Mouse (Mus musculus) lung, postnatal 36 days (tissue): ENCODE measurements around the gene Cd83.

Source experiments
- DNase-seq: peaks from one replicate; pipeline ENCODE4 v3.0.0; 2022; ENCODE audit warnings: mixed read lengths

Cd83 gene

DNA sequence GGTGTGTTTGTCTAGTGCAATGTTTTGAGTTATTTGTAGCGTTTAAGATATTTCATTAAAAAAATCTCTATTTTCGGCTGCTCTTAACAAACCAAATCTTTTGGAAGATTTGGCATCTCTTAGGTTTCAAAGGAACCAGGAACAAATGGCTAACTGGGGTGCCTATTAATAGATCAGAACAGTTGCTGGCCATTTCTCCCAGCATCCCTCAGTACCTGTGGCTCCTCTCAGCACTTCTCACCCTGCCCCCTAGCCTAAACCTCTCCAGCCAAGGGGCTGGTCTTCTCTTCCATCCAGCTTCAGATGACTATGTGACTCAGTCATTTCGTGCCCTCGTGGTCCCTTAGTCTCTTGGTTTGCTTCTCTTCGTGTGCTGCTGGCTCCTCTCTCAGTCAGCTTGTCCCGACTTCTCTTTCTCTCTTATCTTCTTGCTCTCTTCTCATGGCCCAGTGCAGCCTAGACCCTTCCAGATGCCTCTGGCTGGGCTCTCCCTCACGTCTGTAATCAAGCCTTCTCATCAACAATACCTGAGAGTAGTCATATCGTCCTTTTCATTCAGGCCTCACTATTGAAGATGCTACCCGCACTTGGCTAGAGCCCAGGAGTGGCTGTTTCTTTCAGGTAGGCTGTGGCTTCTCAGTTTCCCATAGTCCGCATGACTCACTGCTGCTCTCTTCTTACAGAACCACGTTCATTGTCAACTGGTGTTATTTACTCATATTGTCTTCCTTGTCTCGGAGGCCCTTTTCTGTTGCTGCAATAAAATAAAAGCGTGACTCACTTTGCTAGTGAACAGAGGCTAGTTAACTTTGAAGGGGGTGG lies 9.8 kb upstream of the Cd83 start:
- no peak for DNase-seq

GRCm38 (mm10) chr13:43775427-43775733 lies 9.2 kb upstream of the Cd83 start:
- no peak for DNase-seq

DNA sequence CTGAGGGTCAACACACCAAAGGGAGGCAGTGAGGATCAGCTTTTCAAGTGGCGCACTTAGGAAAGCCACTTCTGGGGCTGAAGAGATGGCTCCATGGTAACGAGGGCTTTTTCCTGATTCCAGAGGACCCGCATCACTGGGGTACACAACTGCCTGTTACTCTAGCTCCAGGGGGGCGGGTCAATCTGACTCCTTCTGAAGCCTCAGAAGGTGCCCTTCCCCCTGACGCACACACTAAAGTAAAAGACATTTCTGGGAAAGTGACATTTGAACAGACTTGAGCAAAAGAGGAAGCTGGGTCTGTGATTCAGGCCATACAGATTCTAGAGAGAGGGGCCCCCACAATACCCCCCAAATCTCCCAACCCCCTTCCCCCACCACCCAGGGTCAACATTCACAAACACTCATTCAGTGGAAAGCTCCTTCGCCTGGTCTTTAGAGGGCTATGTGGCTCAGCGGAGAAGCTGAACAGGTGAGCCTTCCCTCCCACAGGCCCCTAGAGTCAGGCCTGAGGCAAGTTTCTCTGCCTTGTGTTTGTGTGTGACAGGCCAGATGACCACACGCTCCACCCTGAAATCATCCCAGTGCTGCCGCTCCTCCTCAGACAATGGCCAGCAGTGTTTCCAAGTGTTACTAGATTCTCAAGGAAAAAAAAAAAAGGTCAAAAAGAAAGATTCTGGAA lies 7.1 kb upstream of the Cd83 start:
- peak; percentile 74 for DNase-seq

DNA sequence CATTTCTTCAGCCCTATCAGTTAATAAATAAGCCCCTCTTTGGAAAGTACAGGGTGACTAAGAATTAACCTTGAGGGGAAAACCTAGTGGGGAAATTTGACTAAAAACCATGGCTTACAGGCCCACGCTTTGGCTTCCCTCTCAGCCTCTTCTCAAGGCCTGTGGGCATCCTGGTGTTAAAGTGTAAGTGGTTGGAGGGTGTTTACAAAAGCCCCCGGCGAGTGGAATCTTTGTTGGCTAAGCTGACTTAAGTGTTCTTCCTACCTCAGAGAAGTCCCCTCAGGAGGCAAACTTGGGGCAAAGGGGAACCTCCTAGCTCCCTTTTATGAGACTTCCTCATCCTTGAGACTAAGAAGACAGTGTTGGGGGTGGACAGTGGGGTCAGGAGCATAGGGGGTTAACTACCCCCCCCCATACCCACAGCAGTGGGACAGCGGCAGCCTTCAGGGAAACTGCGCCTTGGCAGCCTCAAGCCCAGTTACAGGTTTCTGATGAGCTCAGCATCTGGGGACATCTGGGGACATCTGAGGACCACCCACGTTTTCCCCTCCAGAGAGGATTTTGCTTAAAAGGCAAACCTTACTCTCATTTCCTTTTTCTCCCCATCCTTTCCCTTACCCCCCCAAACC lies 6.4 kb upstream of the Cd83 start:
- DNase-seq, result no peak

DNA sequence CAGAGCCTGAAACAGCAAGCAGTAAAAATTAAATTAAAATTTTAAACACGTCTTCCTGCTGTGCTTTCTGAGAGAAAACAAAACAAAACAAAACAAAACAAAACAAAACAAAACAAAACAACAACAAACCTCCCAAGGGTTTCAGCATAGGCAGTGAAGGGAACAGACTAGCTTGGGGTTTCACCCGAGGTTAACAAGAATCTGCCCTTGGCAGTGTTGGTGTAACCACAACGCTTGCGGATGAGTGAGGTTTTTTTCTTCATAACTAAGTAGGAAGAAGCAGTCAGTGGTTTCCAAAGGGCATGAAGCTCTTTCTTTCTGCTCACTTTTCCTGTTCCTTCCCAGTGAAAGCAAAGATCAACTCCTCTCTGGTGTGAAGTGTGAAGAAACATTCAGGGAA lies 5.6 kb upstream of the Cd83 start:
- peak; percentile 50 for DNase-seq

- no peak for DNase-seq
Observed at GRCm38 (mm10) chr13:43780071-43780470, 4.5 kb upstream of the Cd83 start.

GRCm38 (mm10) chr13:43785712-43786072 lies 1.1 kb downstream of the Cd83 start:
- DNase-seq, result no peak

- DNase-seq, result peak; percentile 61
Observed at GRCm38 (mm10) chr13:43786171-43786795, 1.7 kb downstream of the Cd83 start.

GRCm38 (mm10) chr13:43787262-43787661 lies 2.7 kb downstream of the Cd83 start:
- DNase-seq, result no peak

GRCm38 (mm10) chr13:43788071-43788470 lies 3.5 kb downstream of the Cd83 start:
- no peak for DNase-seq

DNA sequence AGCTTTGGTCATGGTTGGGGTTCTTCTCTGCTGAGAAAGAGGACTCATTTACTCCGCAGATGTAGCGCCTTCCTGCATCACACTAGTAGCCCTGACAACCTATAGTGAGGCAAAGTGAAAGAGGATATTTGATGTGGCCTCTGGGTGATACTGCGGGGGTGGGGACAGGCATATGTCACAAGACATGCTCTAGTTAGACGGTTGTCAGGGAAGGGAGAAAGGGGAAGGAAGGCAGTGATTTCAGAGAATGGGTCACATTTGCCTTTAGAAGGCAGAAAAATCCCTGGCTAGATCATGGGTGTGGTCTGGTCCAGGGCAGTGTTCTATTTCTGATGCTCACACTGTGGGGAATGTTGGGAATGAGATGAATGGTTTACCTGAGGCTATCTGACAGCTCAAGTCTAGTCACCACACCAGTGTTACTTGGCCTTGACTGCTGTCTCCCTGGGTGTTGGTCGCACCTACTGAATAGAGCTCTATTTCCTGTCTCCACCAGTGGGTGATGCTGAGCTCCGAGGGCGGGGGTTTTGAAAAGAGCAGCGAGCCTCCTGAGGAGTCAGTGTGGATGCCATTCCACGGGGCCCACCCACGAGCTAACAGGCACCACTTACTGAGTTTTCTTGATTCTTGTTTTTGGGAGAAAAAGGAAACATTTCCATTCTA lies 4.5 kb downstream of the Cd83 start:
- peak; percentile 82 for DNase-seq

- DNase-seq, result peak; percentile 55
Observed at GRCm38 (mm10) chr13:43790229-43791001, 5.8 kb downstream of the Cd83 start.

GRCm38 (mm10) chr13:43795334-43795733 lies 10.8 kb downstream of the Cd83 start:
- no peak for DNase-seq

GRCm38 (mm10) chr13:43798655-43799054 lies 14.1 kb downstream of the Cd83 start:
- DNase-seq, result no peak

- DNase-seq, result no peak
Observed at GRCm38 (mm10) chr13:43800136-43800535, 15.6 kb downstream of the Cd83 start.

GRCm38 (mm10) chr13:43801961-43802360 lies 17.4 kb downstream of the Cd83 start:
- DNase-seq, result no peak

DNA sequence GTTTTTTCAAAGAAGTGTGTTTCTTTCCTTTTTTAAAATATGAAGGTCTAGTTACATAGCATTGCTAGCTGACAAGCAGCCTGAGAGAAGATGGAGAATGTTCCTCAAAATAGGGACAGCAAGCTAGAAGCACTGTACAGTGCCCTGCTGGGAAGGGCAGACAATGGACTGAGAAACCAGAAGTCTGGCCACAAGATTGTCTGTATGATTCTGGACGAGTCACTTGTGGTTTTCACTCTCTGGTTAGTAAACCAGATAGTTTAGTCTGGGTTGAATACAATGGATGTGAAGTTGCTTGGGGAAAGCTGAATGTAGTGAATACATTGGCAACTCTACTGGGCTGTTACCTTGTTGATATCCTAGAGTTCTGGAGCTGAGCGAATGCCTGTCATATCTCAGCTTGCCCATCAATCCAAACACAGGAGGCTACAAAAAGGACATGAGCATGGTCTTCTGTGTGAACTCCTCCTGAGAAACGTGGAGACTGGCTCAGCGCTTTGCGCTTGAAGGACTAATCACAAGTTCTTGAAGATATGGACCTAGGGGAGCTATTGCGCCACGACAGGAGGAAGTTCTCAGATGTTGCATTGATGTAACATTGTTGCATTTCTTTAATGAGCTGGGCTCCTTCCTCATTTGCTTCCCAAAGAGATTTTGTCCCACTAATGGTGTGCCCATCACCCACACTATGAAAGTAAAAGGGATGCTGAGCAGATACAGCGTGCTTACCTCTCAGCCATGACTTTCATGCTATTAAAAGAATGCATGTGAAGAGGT lies 18.0 kb downstream of the Cd83 start:
- peak; percentile 38 for DNase-seq

DNA sequence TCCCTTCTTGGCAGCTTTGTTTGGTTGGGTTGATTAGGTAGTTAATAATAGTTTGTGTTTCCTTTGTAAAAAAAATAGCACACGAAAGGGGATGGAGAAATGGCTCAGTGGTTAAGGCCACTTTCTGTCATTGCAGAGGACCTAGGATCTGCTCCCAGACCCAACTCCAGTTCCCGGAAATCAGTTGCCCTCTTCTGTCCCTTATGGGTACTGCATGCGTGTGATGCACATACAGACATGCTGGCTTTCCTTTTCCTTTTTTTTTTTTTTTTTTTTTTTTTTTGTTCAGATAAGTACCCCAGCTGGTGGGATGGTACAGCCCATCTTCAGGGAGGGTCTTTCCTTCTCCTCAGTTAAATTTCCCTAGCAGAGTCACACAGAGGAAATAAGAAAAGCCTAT lies 20.1 kb downstream of the Cd83 start:
- peak; percentile 35 for DNase-seq

- DNase-seq, result no peak
Observed at GRCm38 (mm10) chr13:43805159-43805758, 20.7 kb downstream of the Cd83 start.

DNA sequence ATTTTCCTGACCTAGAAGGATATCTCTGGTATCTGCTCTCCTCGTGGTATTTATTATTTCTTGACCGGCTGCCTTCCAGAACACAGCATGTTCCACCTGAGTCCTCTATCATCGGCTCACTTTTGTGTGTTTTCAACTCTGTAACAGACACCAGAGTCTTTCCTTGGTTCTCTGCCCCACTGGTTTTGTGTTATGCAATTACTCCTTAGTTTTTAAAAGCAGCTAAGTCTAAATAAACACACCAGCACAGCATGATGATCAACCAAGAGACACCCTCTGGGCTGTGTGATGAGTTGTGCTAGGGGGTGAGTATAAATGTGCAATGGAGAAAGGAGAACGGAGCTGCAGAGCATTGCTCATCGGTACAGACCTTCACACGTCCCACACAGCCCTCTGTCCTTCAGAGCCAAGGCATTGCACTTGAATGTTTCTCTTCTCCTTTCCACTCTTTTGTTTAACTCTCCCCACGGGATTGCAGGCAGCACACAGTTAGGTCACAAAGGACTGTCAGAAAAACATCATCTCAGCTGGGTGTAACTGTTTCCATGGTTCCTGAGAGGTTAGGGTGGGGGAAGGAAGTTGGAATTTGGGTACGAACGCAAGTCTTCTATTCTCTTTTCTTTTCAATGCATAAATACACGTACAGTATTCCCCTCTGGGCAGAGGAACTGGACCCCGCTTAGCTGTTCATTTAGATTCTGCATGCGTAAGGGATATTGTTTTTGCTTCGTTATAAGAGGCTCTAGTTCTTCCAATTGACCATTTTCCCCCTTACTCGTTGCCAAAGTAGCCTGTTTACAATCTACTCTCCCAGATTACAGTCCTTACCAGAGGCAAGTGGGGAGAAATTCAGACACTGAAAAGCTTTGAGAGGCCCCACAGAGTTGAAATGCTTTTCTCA lies 22.0 kb downstream of the Cd83 start:
- DNase-seq, result no peak
